Mouse (Mus musculus): ENCODE data around the gene Gm47995. TPM values are rescaled to one million over a fixed set of nuclear protein-coding genes. Genes with fewer than 3 reads are reported as not detected.

Gene Gm47995
- polyA plus RNA-seq, 1 experiment from 2014 or later = not detected

- H3K4me1 ChIP-seq (ENCODE audit: control insufficient read depth, insufficient read depth, low read length) = no peaks in the 10 kb centered on the region
- 65% methylated on average over 9 of the region's 9 CpGs for WGBS
- no peaks in the 10 kb centered on the region for H3K36me3 ChIP-seq (replicated peaks; ENCODE audit: control insufficient read depth, insufficient read depth, low read depth, low read length)
- H3K27ac ChIP-seq (replicated peaks; ENCODE audit: low read depth, low read length) = no peak overlapping the region
- H3K27me3 ChIP-seq (ENCODE audit: control insufficient read depth, insufficient read depth, low read length) = no peaks in the 10 kb centered on the region
- ATAC-seq (replicated peaks; ENCODE audit: insufficient number of reproducible peaks, low FRiP score, low TSS enrichment, low read depth) = no peak
- H3K4me2 ChIP-seq (ENCODE audit: low read depth, low read length) = no peak overlapping the region
- no peak for DNase-seq (ENCODE audit: low spot score)
- no peak overlapping the region for H3K4me3 ChIP-seq (ENCODE audit: low read depth, low read length)
- H3K9me3 ChIP-seq (replicated peaks; ENCODE audit: control insufficient read depth, low read length) = no peaks in the 10 kb centered on the region
- no peak overlapping the region for H3K9ac ChIP-seq (replicated peaks; ENCODE audit: low read length)
Measured at GRCm38 (mm10) chr1:151157963-151158856, 40.0 kb upstream of the Gm47995 start.

- ATAC-seq (replicated peaks; ENCODE audit: insufficient number of reproducible peaks, low FRiP score, low TSS enrichment, low read depth) = no peak
- Histone ChIP-seq H3K36me3 (replicated peaks; ENCODE audit: control insufficient read depth, insufficient read depth, low read depth, low read length) (no peaks in the 10 kb centered on the region), H3K9ac (replicated peaks; ENCODE audit: low read length) (no peak overlapping the region), H3K27me3 (ENCODE audit: control insufficient read depth, insufficient read depth, low read length) (no peaks in the 10 kb centered on the region), H3K4me1 (ENCODE audit: control insufficient read depth, insufficient read depth, low read length) (no peaks in the 10 kb centered on the region), H3K4me3 (ENCODE audit: low read depth, low read length) (no peak overlapping the region), H3K27ac (replicated peaks; ENCODE audit: low read depth, low read length) (no peak overlapping the region), H3K9me3 (replicated peaks; ENCODE audit: control insufficient read depth, low read length) (no peaks in the 10 kb centered on the region), H3K4me2 (ENCODE audit: low read depth, low read length) (no peak overlapping the region)
- no peak for DNase-seq (ENCODE audit: low spot score)
- WGBS = 90% methylated on average over 2 of the region's 2 CpGs
Measured at GRCm38 (mm10) chr1:151158857-151159510, 39.3 kb upstream of the Gm47995 start.

- no peak overlapping the region for H3K27ac ChIP-seq (replicated peaks; ENCODE audit: low read depth, low read length)
- ATAC-seq (replicated peaks; ENCODE audit: insufficient number of reproducible peaks, low FRiP score, low TSS enrichment, low read depth) (no peak), DNase-seq (ENCODE audit: low spot score) (no peak)
- H3K27me3 ChIP-seq (ENCODE audit: control insufficient read depth, insufficient read depth, low read length) = no peaks in the 10 kb centered on the region
- 33% methylated on average over 8 of the region's 8 CpGs for WGBS
- no peaks in the 10 kb centered on the region for H3K9me3 ChIP-seq (replicated peaks; ENCODE audit: control insufficient read depth, low read length)
- H3K4me3 ChIP-seq (ENCODE audit: low read depth, low read length) = no peak overlapping the region
- no peaks in the 10 kb centered on the region for H3K36me3 ChIP-seq (replicated peaks; ENCODE audit: control insufficient read depth, insufficient read depth, low read depth, low read length)
- H3K4me1 ChIP-seq (ENCODE audit: control insufficient read depth, insufficient read depth, low read length) = no peaks in the 10 kb centered on the region
- no peak overlapping the region for H3K9ac ChIP-seq (replicated peaks; ENCODE audit: low read length)
- no peak overlapping the region for H3K4me2 ChIP-seq (ENCODE audit: low read depth, low read length)
Measured at GRCm38 (mm10) chr1:151166031-151166430, 32.2 kb upstream of the Gm47995 start.

- no peak overlapping the region for H3K4me2 ChIP-seq (ENCODE audit: low read depth, low read length)
- ATAC-seq (replicated peaks; ENCODE audit: insufficient number of reproducible peaks, low FRiP score, low TSS enrichment, low read depth) (no peak), DNase-seq (ENCODE audit: low spot score) (no peak)
- no peak overlapping the region for H3K4me3 ChIP-seq (ENCODE audit: low read depth, low read length)
- no peak overlapping the region for H3K27ac ChIP-seq (replicated peaks; ENCODE audit: low read depth, low read length)
- H3K36me3 ChIP-seq (replicated peaks; ENCODE audit: control insufficient read depth, insufficient read depth, low read depth, low read length) = no peaks in the 10 kb centered on the region
- no peaks in the 10 kb centered on the region for H3K4me1 ChIP-seq (ENCODE audit: control insufficient read depth, insufficient read depth, low read length)
- H3K9me3 ChIP-seq (replicated peaks; ENCODE audit: control insufficient read depth, low read length) = no peaks in the 10 kb centered on the region
- H3K27me3 ChIP-seq (ENCODE audit: control insufficient read depth, insufficient read depth, low read length) = no peaks in the 10 kb centered on the region
- 31% methylated on average over 12 of the region's 12 CpGs for WGBS
- H3K9ac ChIP-seq (replicated peaks; ENCODE audit: low read length) = no peak overlapping the region
Measured at GRCm38 (mm10) chr1:151167297-151168047, 30.8 kb upstream of the Gm47995 start.

- 77% methylated on average over 3 of the region's 3 CpGs for WGBS
- Histone ChIP-seq H3K9me3 (replicated peaks; ENCODE audit: control insufficient read depth, low read length) (no peaks in the 10 kb centered on the region), H3K4me1 (ENCODE audit: control insufficient read depth, insufficient read depth, low read length) (no peaks in the 10 kb centered on the region), H3K4me2 (ENCODE audit: low read depth, low read length) (no peak overlapping the region), H3K27ac (replicated peaks; ENCODE audit: low read depth, low read length) (no peak overlapping the region), H3K4me3 (ENCODE audit: low read depth, low read length) (no peak overlapping the region), H3K36me3 (replicated peaks; ENCODE audit: control insufficient read depth, insufficient read depth, low read depth, low read length) (no peaks in the 10 kb centered on the region), H3K27me3 (ENCODE audit: control insufficient read depth, insufficient read depth, low read length) (no peaks in the 10 kb centered on the region), H3K9ac (replicated peaks; ENCODE audit: low read length) (no peak overlapping the region)
- no peak for ATAC-seq (replicated peaks; ENCODE audit: insufficient number of reproducible peaks, low FRiP score, low TSS enrichment, low read depth)
- no peak for DNase-seq (ENCODE audit: low spot score)
Measured at GRCm38 (mm10) chr1:151168637-151169036, 29.6 kb upstream of the Gm47995 start.

GRCm38 (mm10) chr1:151171572-151172461 lies 26.4 kb upstream of the Gm47995 start:
- Histone ChIP-seq H3K9ac (replicated peaks; ENCODE audit: low read length) (no peak overlapping the region), H3K4me1 (ENCODE audit: control insufficient read depth, insufficient read depth, low read length) (no peaks in the 10 kb centered on the region), H3K4me3 (ENCODE audit: low read depth, low read length) (no peak overlapping the region), H3K36me3 (replicated peaks; ENCODE audit: control insufficient read depth, insufficient read depth, low read depth, low read length) (no peaks in the 10 kb centered on the region), H3K27ac (replicated peaks; ENCODE audit: low read depth, low read length) (no peak overlapping the region), H3K27me3 (ENCODE audit: control insufficient read depth, insufficient read depth, low read length) (no peaks in the 10 kb centered on the region), H3K9me3 (replicated peaks; ENCODE audit: control insufficient read depth, low read length) (no peaks in the 10 kb centered on the region), H3K4me2 (ENCODE audit: low read depth, low read length) (no peak overlapping the region)
- 87% methylated on average over 2 of the region's 2 CpGs for WGBS
- ATAC-seq (replicated peaks; ENCODE audit: insufficient number of reproducible peaks, low FRiP score, low TSS enrichment, low read depth) = no peak
- no peak for DNase-seq (ENCODE audit: low spot score)

- Histone ChIP-seq H3K36me3 (replicated peaks; ENCODE audit: control insufficient read depth, insufficient read depth, low read depth, low read length) (no peaks in the 10 kb centered on the region), H3K4me1 (ENCODE audit: control insufficient read depth, insufficient read depth, low read length) (no peaks in the 10 kb centered on the region), H3K27ac (replicated peaks; ENCODE audit: low read depth, low read length) (no peak overlapping the region), H3K9me3 (replicated peaks; ENCODE audit: control insufficient read depth, low read length) (no peaks in the 10 kb centered on the region), H3K27me3 (ENCODE audit: control insufficient read depth, insufficient read depth, low read length) (no peaks in the 10 kb centered on the region), H3K4me3 (ENCODE audit: low read depth, low read length) (no peak overlapping the region), H3K9ac (replicated peaks; ENCODE audit: low read length) (no peak overlapping the region), H3K4me2 (ENCODE audit: low read depth, low read length) (peak overlapping the region; percentile 50)
- ATAC-seq (replicated peaks; ENCODE audit: insufficient number of reproducible peaks, low FRiP score, low TSS enrichment, low read depth) (peak; percentile 79), DNase-seq (ENCODE audit: low spot score) (peak; percentile 74)
- 10% methylated on average over 10 of the region's 10 CpGs for WGBS
Measured at GRCm38 (mm10) chr1:151177030-151177936, 21.0 kb upstream of the Gm47995 start.

Measured in embryonic facial prominence, embryonic 11.5 days (tissue).